Mouse (Mus musculus) liver, adult 10 weeks (tissue): Measurements from ENCODE around the gene Ap5b1. TPM values are rescaled to one million over a fixed set of nuclear protein-coding genes. Genes with fewer than 3 reads are reported as not detected.

Source experiments
- polyA plus RNA-seq: library from polyadenylated mRNA; stranded (reverse); fragments of 350-450 nt; fragmentation: Illumina TruSeq; extraction: RNeasy Lipid Tissue Mini Kit (QIAGEN cat#74804); gene quantifications from one replicate; pipeline ENCODE4 v1.2.3, GENCODE M21; 2014; ENCODE audit warnings: low read depth, low replicate concordance

Ap5b1 gene
- not detected for polyA plus RNA-seq

DNA sequence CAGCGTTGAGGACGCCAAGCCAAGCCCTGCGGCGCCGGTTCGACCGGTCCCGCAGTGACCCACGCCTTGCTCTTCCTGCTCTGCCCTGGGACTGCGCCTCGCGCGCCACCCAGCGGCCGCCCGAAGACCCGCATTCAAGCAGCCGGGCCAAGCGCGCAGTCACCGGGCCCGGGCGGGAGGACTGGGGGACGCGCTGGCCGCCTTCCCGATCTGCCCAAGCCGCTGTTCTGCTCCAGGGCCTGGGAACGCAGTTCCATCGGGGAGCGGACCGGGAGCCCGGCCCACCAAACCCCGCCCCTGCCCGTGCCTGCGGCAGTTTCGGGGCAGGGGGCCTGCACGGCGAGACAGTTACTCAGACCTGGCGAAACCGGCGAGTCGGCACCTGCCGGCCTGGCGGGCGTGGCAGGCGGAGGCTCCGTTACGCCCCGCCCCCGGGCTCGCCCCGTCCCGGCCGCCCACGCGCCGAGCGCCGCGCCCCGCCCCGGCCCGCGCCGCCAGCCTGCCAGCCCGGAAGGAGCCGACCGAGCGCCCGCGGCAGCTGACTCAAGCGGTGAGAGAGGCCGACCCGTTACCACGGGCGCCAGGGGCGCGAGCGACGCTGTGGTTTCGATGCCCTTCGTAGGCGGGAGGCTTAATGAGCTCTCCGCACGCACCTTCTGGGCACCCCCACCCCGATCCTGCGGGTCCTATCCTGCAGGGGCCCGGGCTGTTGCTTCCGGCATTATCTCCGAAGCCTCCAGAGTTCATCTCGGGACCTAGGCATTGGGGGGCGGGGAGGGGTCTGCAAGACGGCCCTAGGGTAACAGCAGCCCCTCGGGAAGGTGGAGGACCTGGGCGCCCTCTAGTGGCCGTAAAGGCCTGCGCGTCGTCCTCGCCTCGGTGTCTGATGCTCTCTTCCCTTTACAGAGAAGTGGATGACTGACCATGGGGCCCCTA is at the start of gene Ap5b1:
Ap5b1 (plus strand) TSS at position 492 of the 936 bp plus-strand sequence.

DNA sequence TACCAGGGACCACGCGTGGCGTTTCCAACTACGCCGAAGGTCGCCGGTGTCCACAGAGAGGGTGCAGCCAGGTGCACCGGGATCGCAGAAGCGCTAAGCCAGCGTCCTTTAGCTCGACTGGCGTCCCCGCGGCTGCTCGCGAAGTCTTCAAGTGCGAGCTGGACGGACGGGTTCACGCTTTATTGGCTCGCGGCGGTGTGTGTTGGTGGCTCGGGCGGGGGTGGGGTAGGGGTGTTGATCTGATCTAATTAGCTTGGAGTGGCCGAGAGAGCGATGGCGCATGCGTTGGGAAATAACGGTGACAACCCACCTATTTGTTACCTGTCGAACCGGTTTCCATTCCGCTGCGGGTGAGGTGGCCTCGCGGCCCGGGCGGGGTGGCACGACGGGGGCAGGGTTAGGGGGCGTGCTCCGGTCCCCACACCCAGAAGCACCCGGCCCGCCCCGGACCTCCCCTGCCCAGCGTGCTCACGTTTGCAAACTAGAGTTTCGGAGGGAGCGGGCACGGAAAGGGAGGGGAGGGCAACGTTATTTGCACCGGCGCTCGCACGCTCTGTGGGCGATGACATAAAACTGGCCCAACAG is 7.3 kb upstream of the Ap5b1 start, which contains the start of gene Ovol1:
Ovol1 (minus strand) TSS at position 190 of the 585 bp plus-strand sequence.

DNA sequence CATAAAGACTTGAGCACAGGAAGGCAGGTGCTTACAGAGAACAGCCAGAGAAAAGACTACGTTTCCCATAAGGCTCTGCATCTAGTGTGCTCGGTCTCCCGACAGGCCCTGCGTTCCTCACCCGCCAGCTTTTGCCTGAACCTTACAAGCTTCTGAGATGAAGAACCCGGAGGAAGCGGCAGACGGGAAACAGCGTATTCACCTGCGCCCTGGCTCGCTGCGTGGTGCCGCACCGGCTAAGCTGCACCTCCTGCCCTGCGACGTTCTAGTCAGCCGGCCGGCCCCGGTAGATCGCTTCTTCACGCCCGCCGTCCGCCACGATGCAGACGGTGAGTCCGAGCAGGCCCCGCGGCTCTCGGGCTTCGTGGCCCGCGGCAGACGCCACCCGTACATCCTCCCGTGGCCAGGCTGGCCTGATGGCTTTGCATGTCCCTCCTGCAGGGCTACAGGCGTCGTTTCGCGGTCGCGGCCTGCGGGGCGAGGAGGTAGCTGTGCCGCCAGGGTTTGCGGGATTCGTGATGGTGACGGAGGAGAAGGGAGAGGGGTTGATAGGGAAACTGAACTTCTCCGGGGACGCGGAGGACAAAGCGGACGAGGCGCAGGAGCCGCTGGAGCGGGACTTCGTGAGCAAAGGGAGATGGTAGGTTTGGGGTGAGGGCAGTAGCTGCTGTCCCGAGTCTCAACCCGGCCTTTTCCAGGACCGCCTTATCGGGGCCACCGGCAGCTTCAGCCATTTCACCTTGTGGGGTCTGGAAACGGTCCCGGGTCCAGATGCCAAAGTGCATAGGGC is 34.1 kb downstream of the Ap5b1 start, which contains the start of gene Rnaseh2c:
Rnaseh2c (plus strand) TSS at position 122 of the 790 bp plus-strand sequence.

DNA sequence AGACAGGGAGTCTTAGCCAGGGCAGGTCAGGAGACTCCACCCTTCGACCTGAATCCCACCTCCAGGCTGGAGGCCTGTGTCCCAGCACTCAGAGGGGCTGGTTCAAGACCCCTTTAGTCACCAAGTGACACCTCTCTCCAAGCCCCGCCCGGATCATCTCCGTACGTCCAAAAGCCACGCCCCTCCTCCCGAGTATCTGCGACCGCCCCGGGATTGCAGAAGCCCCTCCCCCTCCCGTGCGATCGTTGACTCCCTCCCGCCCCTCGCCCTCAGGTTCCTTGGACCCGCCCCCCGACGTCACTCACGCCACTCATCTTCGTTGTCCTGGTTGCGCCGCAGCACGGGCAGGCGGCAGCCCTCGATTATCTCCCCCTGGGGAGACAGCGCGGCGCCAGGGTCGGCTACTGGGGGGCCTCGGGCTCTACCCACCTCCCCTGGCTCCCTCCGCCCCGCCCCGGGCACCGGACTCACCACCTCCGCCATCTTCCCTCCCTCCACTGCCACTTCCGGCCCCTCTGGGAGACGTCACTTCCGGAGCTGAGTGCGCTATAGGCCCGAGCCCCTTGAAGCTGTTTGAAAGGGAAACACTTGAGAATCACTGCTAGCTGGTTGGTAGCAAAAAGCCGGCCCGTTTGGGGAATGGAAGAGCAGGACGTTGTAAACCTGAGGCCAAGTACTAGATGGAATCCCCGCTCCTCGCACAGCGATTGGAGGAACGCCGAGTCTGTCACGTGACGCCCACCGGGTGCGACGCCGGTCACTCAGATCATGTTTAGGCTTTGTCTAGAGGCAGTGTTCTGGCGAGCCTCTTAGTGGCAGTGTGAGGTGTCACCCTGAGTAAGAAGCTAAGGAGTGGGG is 42.0 kb downstream of the Ap5b1 start, which contains the start of gene Kat5:
Kat5 (minus strand) TSS at position 691 of the 858 bp plus-strand sequence.

Other genes with a start within 250 kb of the Ap5b1 start
- not detected for gene Catsper1, start 232.3 kb upstream of the Ap5b1 start, polyA plus RNA-seq
- gene Cst6, start 218.5 kb upstream of the Ap5b1 start, polyA plus RNA-seq: not detected
- 7.1 TPM for gene Eif1ad, start 201.3 kb upstream of the Ap5b1 start, polyA plus RNA-seq
- 7.5 TPM for gene Banf1, start 200.9 kb upstream of the Ap5b1 start, polyA plus RNA-seq
- gene Sart1, start 179.3 kb upstream of the Ap5b1 start, polyA plus RNA-seq: 4.6 TPM
- not detected for gene Tsga10ip, start 165.5 kb upstream of the Ap5b1 start, polyA plus RNA-seq
- 7.4 TPM for gene Drap1, start 143.0 kb upstream of the Ap5b1 start, polyA plus RNA-seq
- gene AI837181, start 142.9 kb upstream of the Ap5b1 start, polyA plus RNA-seq: 0.58 TPM
- not detected for gene Fosl1, start 120.5 kb upstream of the Ap5b1 start, polyA plus RNA-seq
- 0.11 TPM for gene Ccdc85b, start 110.1 kb upstream of the Ap5b1 start, polyA plus RNA-seq
- 5.5 TPM for gene Fibp, start 107.4 kb upstream of the Ap5b1 start, polyA plus RNA-seq
- gene Ctsw, start 99.5 kb upstream of the Ap5b1 start, polyA plus RNA-seq: not detected
- not detected for gene Efemp2, start 94.1 kb upstream of the Ap5b1 start, polyA plus RNA-seq
- gene Mus81, start 79.6 kb upstream of the Ap5b1 start, polyA plus RNA-seq: 0.74 TPM
- 109 TPM for gene Cfl1, start 77.6 kb upstream of the Ap5b1 start, polyA plus RNA-seq
- not detected for gene 1700020D05Rik, start 64.2 kb upstream of the Ap5b1 start, polyA plus RNA-seq
- gene Snx32, start 57.5 kb upstream of the Ap5b1 start, polyA plus RNA-seq: 0.64 TPM
- gene Ovol1, start 7.4 kb upstream of the Ap5b1 start, polyA plus RNA-seq: not detected
- gene Rnaseh2c, start 33.8 kb downstream of the Ap5b1 start, polyA plus RNA-seq: 3.4 TPM
- 7.2 TPM for gene Kat5, start 42.2 kb downstream of the Ap5b1 start, polyA plus RNA-seq
- 2.4 TPM for gene Rela, start 69.5 kb downstream of the Ap5b1 start, polyA plus RNA-seq
- gene Sipa1, start 95.7 kb downstream of the Ap5b1 start, polyA plus RNA-seq: 0.16 TPM
- gene Map3k11, start 120.7 kb downstream of the Ap5b1 start, polyA plus RNA-seq: 0.16 TPM
- 0.37 TPM for gene Pcnx3, start 120.9 kb downstream of the Ap5b1 start, polyA plus RNA-seq
- gene Kcnk7, start 136.3 kb downstream of the Ap5b1 start, polyA plus RNA-seq: not detected
- 0.69 TPM for gene Ehbp1l1, start 158.3 kb downstream of the Ap5b1 start, polyA plus RNA-seq
- 0.45 TPM for gene Fam89b, start 161.6 kb downstream of the Ap5b1 start, polyA plus RNA-seq
- 0.32 TPM for gene Ltbp3, start 172.9 kb downstream of the Ap5b1 start, polyA plus RNA-seq
- 1.4 TPM for gene Scyl1, start 203.4 kb downstream of the Ap5b1 start, polyA plus RNA-seq